Mouse (Mus musculus) cerebellum, adult 2 months (tissue): ENCODE results near the gene Igsf23. TPM values are rescaled to one million over a fixed set of nuclear protein-coding genes. Genes with fewer than 3 reads are reported as not detected.
"Not testable (repeated sequence)": the region's sequence is repeated elsewhere in the genome, so short reads cannot be mapped to it uniquely, and the experiment has no call there.

ENCODE experiments used
- DNase-seq, 2 experiments: peaks; one replicate each; pipeline ENCODE4 v3.0.0; 2021
- H3K27ac ChIP-seq: fragments of 200-500 bp; 2 replicates; pipeline ENCODE4 v1.5.1; 2012; ENCODE audit warnings: low read length, control low read depth, inconsistent platforms; ENCODE audit not compliant: insufficient read depth
- H3K27me3 ChIP-seq: fragments of 200-500 bp; 2 replicates; pipeline ENCODE4 v1.6.1; 2012; ENCODE audit warnings: inconsistent platforms, mild to moderate bottlenecking, low read length, moderate library complexity; ENCODE audit not compliant: control insufficient read depth, insufficient read depth
- H3K4me1 ChIP-seq: fragments of 200-500 bp; 2 replicates; pipeline ENCODE4 v1.6.1; 2011; ENCODE audit warnings: low read length; ENCODE audit not compliant: control insufficient read depth, insufficient read depth
- H3K4me3 ChIP-seq: fragments of 200-500 bp; replicated peaks from 2 replicates; pipeline ENCODE3; 2011; ENCODE audit warnings: mild to moderate bottlenecking, low read depth, low read length, control low read depth; ENCODE audit not compliant: insufficient read depth
- CTCF ChIP-seq: fragments of 200-500 bp; IDR thresholded peaks from 2 replicates; pipeline ENCODE4 v1.5.1; 2011; ENCODE audit warnings: low read depth, mild to moderate bottlenecking, control low read depth, low read length, moderate library complexity, borderline replicate concordance; ENCODE audit not compliant: insufficient read depth
- POLR2A ChIP-seq: fragments of 200-500 bp; IDR thresholded peaks from 2 replicates; pipeline ENCODE4 v1.6.1; 2011; ENCODE audit warnings: low read length, control low read depth, borderline replicate concordance; ENCODE audit not compliant: insufficient read depth
- WGBS: fragments of 180-500 bp; shearing (Covaris S2); methylation state at CpG from one replicate; pipeline ENCODE4 v1.1.7; 2018; 5-methylcytosine and 5-hydroxymethylcytosine counted together
- polyA plus RNA-seq: library from polyadenylated mRNA; depleted of rRNA; stranded (reverse); fragments of >200 nt; gene quantifications from 2 replicates; pipeline ENCODE4 v1.2.3, GENCODE M21; 2012; rRNA removed

Gene Igsf23
- not detected in 2 replicates for polyA plus RNA-seq

DNA sequence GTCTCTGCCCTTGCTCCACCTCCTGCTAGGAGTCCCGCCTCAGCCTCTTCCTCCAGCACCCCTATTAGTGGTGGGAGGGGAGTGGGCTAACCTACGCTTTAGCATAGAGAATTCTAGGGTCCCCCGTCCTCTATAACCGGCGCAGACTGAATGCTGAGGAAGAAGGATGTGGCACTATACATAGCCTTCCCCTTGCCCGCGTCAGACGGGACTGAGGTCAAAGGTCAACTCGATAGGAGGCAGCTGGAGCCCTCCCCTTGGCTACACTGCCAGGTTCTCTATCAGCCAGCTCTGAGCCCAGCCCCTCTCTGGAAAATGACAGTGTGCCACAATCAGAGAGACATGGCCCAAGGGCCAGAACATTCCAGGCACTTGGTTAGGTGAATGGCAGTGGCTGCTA is at the start of gene Igsf23:
Gene Igsf23, minus strand, starts transcription at position 168 of the 400 bp plus-strand sequence.
- DNase-seq = no peak
- no peak for TF ChIP-seq POLR2A
- no peaks in the 10 kb centered on the region for H3K27me3 ChIP-seq
- 48% methylated on average over 9 of the region's 9 CpGs for WGBS
- H3K27ac ChIP-seq = no peak within 1 kb of the TSS
- H3K4me3 ChIP-seq = no peak within 1 kb of the TSS
- no peaks in the 10 kb centered on the region for H3K4me1 ChIP-seq

DNA sequence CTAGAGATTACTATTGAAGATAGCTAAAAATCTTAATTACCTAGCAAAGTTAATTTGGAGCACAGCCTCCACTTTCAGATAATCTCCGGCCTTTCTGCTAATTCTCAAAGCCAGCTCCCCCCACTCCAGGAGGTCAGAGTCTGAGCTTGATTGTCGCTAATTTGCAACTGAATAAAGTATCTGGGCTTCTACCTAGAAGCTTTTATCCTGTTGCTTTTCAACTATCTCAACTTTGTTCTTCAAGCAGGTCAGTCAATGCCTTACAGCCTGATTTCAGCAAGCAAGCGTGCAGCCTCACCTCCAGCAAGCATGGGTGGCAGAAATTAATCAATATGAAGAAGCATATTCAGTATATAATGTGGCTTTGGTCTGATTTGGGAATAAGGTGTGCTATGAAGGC is 46.2 kb upstream of the Igsf23 start:
- not testable (repeated sequence) for H3K4me3 ChIP-seq, H3K27ac ChIP-seq, H3K4me1 ChIP-seq, H3K27me3 ChIP-seq, DNase-seq
- 57% methylated on average over 3 of the region's 3 CpGs for WGBS

GRCm38 (mm10) chr7:19991165-19991564 is 40.6 kb upstream of the Igsf23 start, which contains the start of gene Nlrp9b:
Gene Nlrp9b, plus strand, starts transcription at chr7:19991465.
- not testable (repeated sequence) for H3K27ac ChIP-seq, H3K4me1 ChIP-seq, DNase-seq, H3K4me3 ChIP-seq, H3K27me3 ChIP-seq
- WGBS = 69% methylated on average over 8 of the region's 8 CpGs

- Histone ChIP-seq H3K27ac (no peak overlapping the region), H3K27me3 (no peaks in the 10 kb centered on the region), H3K4me3 (no peak overlapping the region), H3K4me1 (no peaks in the 10 kb centered on the region)
- DNase-seq = no peak
- TF ChIP-seq POLR2A = no peak
- TF ChIP-seq CTCF = no peak
- WGBS = 94% methylated on average over 4 of the region's 4 CpGs
These were observed 21.0 kb upstream of the Igsf23 start for GRCm38 (mm10) chr7:19971516-19971915.

GRCm38 (mm10) chr7:19970196-19970595 is 19.6 kb upstream of the Igsf23 start:
- no peak overlapping the region for H3K27ac ChIP-seq
- TF ChIP-seq POLR2A (no peak), CTCF (no peak)

DNA sequence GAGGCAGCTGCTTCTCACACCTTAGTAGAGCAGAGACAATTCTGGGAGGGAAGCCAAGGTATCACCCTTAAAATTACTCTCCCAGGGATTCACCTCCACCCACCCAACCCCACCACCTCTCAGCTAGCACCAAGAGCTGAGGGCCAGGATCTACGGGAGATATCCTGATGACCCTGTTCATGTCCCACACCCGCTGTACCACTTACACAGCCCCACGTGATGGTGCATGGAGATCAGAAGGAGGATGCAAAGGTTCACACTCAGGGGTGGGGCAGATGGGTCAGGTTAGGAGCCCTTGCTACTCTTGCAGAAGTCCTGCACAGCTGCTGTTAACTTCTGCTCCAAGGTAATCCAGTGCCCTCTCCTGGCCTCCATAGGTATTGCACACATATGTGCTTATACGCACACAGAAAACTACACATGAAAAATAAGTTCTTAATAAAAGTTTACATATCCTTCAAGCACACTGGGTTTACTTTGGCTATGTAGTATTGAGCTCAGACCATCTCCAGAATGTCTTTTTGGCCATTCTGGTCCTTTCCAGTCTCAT is 19.1 kb upstream of the Igsf23 start:
- 92% methylated on average over 4 of the region's 4 CpGs for WGBS
- Histone ChIP-seq H3K27me3 (no peaks in the 10 kb centered on the region), H3K4me1 (no peaks in the 10 kb centered on the region), H3K4me3 (no peak overlapping the region), H3K27ac (no peak overlapping the region)
- no peak for DNase-seq
- TF ChIP-seq POLR2A = no peak
- no peak for TF ChIP-seq CTCF

More at GRCm38 (mm10) chr7:19970196-19970595, 19.6 kb upstream of the Igsf23 start:
- WGBS = 91% methylated on average over 8 of the region's 8 CpGs
- H3K4me3 ChIP-seq = no peak overlapping the region
- DNase-seq = no peak
- no peaks in the 10 kb centered on the region for H3K27me3 ChIP-seq
- H3K4me1 ChIP-seq = no peaks in the 10 kb centered on the region

DNA sequence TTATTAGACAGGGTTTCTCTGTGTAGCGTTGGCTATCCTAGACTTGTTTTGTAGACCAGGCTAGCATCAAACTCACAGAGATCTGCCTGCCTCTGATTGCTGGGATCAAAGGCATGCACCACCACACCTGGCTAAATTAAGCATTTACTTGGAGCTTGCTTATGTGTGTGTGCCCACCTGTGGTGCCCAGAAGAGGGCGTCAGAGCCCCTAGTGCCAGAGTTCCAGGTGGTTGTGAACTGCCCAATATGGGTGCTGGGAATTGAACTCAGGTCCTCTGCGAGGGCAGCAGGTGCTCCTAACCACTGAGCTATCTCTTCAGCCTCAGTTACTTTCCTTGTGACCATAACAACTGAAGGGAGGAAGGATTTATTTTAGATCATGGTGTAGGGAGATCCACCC is 18.6 kb upstream of the Igsf23 start:
- Histone ChIP-seq H3K4me3 (no peak overlapping the region), H3K27me3 (no peaks in the 10 kb centered on the region), H3K27ac (no peak overlapping the region), H3K4me1 (no peaks in the 10 kb centered on the region)
- WGBS = 70% methylated on average over 3 of the region's 3 CpGs
- no peak for DNase-seq
- TF ChIP-seq CTCF = no peak
- no peak for TF ChIP-seq POLR2A

DNA sequence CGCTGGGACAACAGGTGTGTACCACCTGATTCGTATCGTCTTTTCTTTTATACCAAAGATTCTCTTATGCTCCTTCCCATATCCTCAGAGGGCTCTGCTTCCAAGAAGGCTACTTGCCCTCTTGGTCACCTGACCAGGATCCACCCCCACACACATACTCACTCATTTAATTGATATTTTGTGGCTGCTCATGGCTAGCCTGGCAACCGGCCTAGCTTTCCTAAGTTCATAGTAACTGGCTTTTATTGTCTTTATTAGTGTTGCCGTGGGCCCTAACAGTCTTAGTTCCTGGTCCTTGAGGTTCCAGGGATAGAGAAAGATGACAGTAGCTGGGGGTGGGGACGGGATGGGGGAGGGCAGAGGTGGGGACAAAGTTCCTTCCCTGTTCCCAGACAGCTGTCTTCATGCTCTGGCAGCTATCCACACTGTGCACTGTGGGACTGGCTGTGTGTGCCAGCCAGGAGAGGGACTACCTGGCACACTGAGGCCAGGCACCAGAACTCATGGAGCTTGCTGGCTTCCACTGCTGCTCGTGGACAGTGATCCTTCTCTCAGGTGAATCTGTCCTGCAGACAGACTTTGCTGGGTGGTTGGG is 14.5 kb upstream of the Igsf23 start, which contains the start of gene Ceacam20:
Gene Ceacam20, plus strand, starts transcription at position 428 of the 595 bp plus-strand sequence.
- 68% methylated on average over 7 of the region's 7 CpGs for WGBS
- Histone ChIP-seq H3K4me3 (no peak within 1 kb of the TSS), H3K27me3 (no peaks in the 10 kb centered on the region), H3K4me1 (no peaks in the 10 kb centered on the region), H3K27ac (no peak within 1 kb of the TSS)
- TF ChIP-seq POLR2A (no peak), CTCF (no peak)
- no peak for DNase-seq
